Mouse (Mus musculus): ENCODE results near the gene Glis1. TPM values are rescaled to one million over a fixed set of nuclear protein-coding genes. Genes with fewer than 3 reads are reported as not detected.

Gene Glis1
- polyA plus RNA-seq, 1 experiment from 2014 or later = 5.6 TPM

DNA sequence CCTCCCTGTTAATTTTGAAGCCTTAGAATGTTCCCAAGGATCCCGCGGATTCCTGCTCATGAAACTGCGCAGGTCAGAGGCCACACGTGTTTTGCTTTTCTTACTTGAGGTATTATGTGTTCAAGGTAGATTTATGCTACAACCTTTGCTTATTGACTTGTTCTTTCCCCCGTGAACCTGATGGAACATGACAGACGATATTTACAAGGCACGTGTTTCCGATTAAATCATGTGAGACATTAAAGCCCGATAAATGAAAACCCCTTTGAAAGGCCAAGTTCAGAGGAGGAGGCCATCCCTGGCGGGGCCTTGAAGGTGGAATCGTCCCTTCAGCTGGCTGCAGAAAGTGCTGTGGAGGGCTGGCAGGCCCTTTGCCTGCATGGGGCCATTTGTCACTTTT, 26.1 kb downstream of the Glis1 start:
- H3K4me2 ChIP-seq (replicated peaks) = no peak overlapping the region
- ATAC-seq (ENCODE audit: low FRiP score) = no peak
- H3K27ac ChIP-seq = no peak overlapping the region
- no peaks in the 10 kb centered on the region for H3K27me3 ChIP-seq (ENCODE audit: control insufficient read depth, insufficient read depth, low read length)
- no peak for DNase-seq (ENCODE audit: low spot score)
- no peaks in the 10 kb centered on the region for H3K4me1 ChIP-seq (replicated peaks; ENCODE audit: control insufficient read depth, insufficient read depth, low read length)
- H3K9me3 ChIP-seq (ENCODE audit: control insufficient read depth, low read length) = no peaks in the 10 kb centered on the region
- no peak overlapping the region for H3K9ac ChIP-seq
- H3K36me3 ChIP-seq (replicated peaks; ENCODE audit: control insufficient read depth, insufficient read depth) = no peaks in the 10 kb centered on the region
- no peak overlapping the region for H3K4me3 ChIP-seq (replicated peaks; ENCODE audit: low read length)
- WGBS = 74% methylated on average over 11 of the region's 11 CpGs

DNA sequence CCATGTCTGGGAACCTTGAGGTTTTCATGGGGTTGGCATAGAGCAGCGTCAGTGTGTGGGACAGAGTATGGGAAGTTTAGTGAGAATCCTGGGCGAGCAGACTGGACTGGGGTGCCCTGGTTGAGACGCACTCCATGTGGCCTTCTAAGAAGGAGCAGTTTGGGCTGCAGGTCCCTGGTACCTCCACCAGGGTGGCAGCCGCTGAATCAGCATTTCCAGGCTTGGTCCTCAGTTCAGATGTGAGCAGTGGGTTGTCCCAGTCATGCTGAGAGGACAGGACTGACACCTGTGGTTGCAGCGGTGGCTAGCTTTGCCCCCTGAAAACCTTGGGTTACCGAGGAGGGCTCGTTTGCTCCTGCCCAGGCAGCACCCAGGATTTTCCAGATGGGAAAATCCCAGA, 33.4 kb downstream of the Glis1 start:
- Histone ChIP-seq H3K36me3 (replicated peaks; ENCODE audit: control insufficient read depth, insufficient read depth) (no peaks in the 10 kb centered on the region), H3K4me2 (replicated peaks) (no peak overlapping the region), H3K27me3 (ENCODE audit: control insufficient read depth, insufficient read depth, low read length) (no peaks in the 10 kb centered on the region), H3K27ac (no peak overlapping the region), H3K4me3 (replicated peaks; ENCODE audit: low read length) (no peak overlapping the region), H3K4me1 (replicated peaks; ENCODE audit: control insufficient read depth, insufficient read depth, low read length) (no peaks in the 10 kb centered on the region), H3K9me3 (ENCODE audit: control insufficient read depth, low read length) (no peaks in the 10 kb centered on the region), H3K9ac (no peak overlapping the region)
- ATAC-seq (ENCODE audit: low FRiP score) (no peak), DNase-seq (ENCODE audit: low spot score) (no peak)
- 80% methylated on average over 7 of the region's 7 CpGs for WGBS

DNA sequence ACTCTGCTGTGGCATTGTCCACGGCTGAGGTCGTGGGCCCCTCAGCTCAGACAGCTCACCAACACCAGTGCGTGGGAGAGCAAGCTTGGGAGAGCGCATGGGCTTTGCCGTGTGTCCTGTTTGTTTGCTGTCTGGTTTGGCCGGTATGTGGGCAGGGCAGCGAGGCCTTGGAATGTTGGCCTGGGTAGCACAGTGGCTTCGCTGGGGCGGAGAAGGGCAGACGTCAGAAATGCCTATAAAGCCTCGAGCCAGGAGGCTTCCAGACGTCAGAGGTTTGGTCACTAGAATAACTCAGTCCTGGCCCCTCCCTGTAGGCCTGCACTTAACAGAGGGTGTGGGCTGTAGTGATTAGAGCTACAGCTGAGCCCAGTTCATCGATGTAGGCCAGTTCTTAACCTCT, 33.9 kb downstream of the Glis1 start:
- 64% methylated on average over 13 of the region's 13 CpGs for WGBS
- Histone ChIP-seq H3K4me1 (replicated peaks; ENCODE audit: control insufficient read depth, insufficient read depth, low read length) (no peaks in the 10 kb centered on the region), H3K27me3 (ENCODE audit: control insufficient read depth, insufficient read depth, low read length) (no peaks in the 10 kb centered on the region), H3K4me2 (replicated peaks) (no peak overlapping the region), H3K4me3 (replicated peaks; ENCODE audit: low read length) (no peak overlapping the region), H3K9me3 (ENCODE audit: control insufficient read depth, low read length) (no peaks in the 10 kb centered on the region), H3K9ac (no peak overlapping the region), H3K36me3 (replicated peaks; ENCODE audit: control insufficient read depth, insufficient read depth) (no peaks in the 10 kb centered on the region), H3K27ac (no peak overlapping the region)
- no peak for ATAC-seq (ENCODE audit: low FRiP score)
- DNase-seq (ENCODE audit: low spot score) = no peak

DNA sequence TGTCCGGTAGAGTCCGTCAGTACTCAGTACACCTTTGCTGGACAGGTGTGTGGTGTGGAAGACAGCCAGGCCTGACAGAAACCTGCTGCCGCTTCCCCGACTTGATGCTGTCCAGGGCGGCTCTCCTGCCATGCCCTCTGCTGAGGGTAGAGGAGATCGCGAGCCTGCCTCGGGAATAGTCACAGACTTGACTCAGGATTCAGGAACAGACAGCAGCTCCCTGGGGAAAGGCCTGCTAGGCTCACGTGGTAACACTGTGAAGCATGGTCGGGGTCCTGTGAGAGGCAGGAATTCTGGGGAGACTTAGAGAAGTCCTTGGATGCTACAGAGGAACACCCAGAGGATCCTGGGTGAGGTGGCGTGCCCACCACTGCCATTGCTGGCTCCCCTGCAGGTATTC, 34.4 kb downstream of the Glis1 start:
- Histone ChIP-seq H3K27me3 (ENCODE audit: control insufficient read depth, insufficient read depth, low read length) (no peaks in the 10 kb centered on the region), H3K9me3 (ENCODE audit: control insufficient read depth, low read length) (no peaks in the 10 kb centered on the region), H3K4me2 (replicated peaks) (no peak overlapping the region), H3K27ac (no peak overlapping the region), H3K4me3 (replicated peaks; ENCODE audit: low read length) (no peak overlapping the region), H3K36me3 (replicated peaks; ENCODE audit: control insufficient read depth, insufficient read depth) (no peaks in the 10 kb centered on the region), H3K9ac (no peak overlapping the region), H3K4me1 (replicated peaks; ENCODE audit: control insufficient read depth, insufficient read depth, low read length) (no peaks in the 10 kb centered on the region)
- ATAC-seq (ENCODE audit: low FRiP score) (no peak), DNase-seq (ENCODE audit: low spot score) (no peak)
- WGBS = 73% methylated on average over 11 of the region's 11 CpGs

DNA sequence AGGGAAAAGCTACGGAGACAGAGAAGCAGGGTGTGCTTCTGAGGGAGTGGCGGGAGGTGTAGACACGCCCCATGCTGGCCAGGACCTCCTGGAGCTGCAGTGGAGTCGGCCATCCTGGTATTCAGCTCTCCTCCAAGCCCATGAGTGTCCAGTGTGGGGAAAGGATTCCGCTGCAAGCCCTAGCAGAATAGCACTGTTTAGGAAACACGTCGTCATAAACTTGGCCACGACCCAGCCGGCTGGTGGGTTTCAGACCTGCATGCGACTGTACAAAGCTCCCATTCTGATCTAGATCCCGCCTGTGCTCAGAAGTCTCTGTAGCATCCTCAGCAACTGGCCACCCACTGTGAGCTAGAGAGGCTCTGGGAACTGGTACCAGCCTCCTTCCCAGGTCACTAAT, 41.9 kb downstream of the Glis1 start:
- ATAC-seq (ENCODE audit: low FRiP score) (no peak), DNase-seq (ENCODE audit: low spot score) (no peak)
- Histone ChIP-seq H3K9ac (no peak overlapping the region), H3K36me3 (replicated peaks; ENCODE audit: control insufficient read depth, insufficient read depth) (no peaks in the 10 kb centered on the region), H3K27me3 (ENCODE audit: control insufficient read depth, insufficient read depth, low read length) (no peaks in the 10 kb centered on the region), H3K9me3 (ENCODE audit: control insufficient read depth, low read length) (no peaks in the 10 kb centered on the region), H3K4me3 (replicated peaks; ENCODE audit: low read length) (no peak overlapping the region), H3K27ac (no peak overlapping the region), H3K4me2 (replicated peaks) (no peak overlapping the region), H3K4me1 (replicated peaks; ENCODE audit: control insufficient read depth, insufficient read depth, low read length) (no peaks in the 10 kb centered on the region)
- WGBS = 63% methylated on average over 11 of the region's 11 CpGs

DNA sequence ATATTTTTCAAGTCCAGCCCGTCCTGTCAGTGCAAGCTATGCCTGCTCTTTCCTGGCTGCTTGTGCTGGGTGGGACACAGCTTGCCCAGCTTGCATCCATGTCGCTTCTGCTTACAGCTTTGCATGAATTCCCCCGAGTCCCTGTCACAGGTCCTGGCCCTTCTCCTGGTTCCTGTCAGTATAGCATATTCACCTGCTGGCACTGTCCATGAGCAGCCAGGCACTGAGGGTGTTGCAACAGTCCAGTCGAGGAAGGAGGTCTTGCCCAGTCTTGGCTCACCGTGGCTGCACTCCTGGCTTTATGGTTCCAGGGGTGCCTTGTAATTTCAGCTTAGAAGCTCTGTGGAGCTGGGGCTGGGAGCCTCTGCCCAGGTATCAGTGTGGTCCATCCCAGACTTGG, 44.6 kb downstream of the Glis1 start:
- Histone ChIP-seq H3K4me1 (replicated peaks; ENCODE audit: control insufficient read depth, insufficient read depth, low read length) (no peaks in the 10 kb centered on the region), H3K4me3 (replicated peaks; ENCODE audit: low read length) (no peak overlapping the region), H3K27me3 (ENCODE audit: control insufficient read depth, insufficient read depth, low read length) (no peaks in the 10 kb centered on the region), H3K9ac (no peak overlapping the region), H3K36me3 (replicated peaks; ENCODE audit: control insufficient read depth, insufficient read depth) (no peaks in the 10 kb centered on the region), H3K9me3 (ENCODE audit: control insufficient read depth, low read length) (no peaks in the 10 kb centered on the region), H3K4me2 (replicated peaks) (no peak overlapping the region), H3K27ac (no peak overlapping the region)
- 72% methylated on average over 5 of the region's 5 CpGs for WGBS
- ATAC-seq (ENCODE audit: low FRiP score) (no peak), DNase-seq (ENCODE audit: low spot score) (no peak)

DNA sequence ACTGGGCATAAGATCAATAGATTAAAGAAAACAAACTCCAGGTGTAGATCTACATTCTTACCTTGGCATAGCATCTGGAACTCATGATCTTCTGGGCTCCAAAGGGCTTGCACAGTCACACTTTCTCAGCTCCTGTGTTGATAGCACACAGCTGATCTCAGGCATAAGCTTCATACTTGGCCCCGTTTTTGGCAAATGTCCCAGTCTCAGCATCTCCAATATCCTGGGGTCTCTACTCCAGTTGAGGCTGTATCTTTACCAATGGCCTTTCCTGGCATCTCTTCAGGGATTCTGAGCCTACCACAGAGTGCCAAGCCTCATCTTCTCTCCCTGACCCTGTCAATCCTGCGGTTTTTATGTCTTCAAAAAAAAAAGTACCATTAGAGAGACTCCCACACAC, 48.1 kb downstream of the Glis1 start:
- no peak overlapping the region for H3K9ac ChIP-seq
- H3K27ac ChIP-seq = no peak overlapping the region
- WGBS = 84% methylated on average over 2 of the region's 2 CpGs
- H3K36me3 ChIP-seq (replicated peaks; ENCODE audit: control insufficient read depth, insufficient read depth) = no peaks in the 10 kb centered on the region
- H3K4me3 ChIP-seq (replicated peaks; ENCODE audit: low read length) = no peak overlapping the region
- ATAC-seq (ENCODE audit: low FRiP score) (no peak), DNase-seq (ENCODE audit: low spot score) (no peak)
- H3K4me1 ChIP-seq (replicated peaks; ENCODE audit: control insufficient read depth, insufficient read depth, low read length) = no peaks in the 10 kb centered on the region
- H3K27me3 ChIP-seq (ENCODE audit: control insufficient read depth, insufficient read depth, low read length) = no peaks in the 10 kb centered on the region
- H3K4me2 ChIP-seq (replicated peaks) = no peak overlapping the region
- no peaks in the 10 kb centered on the region for H3K9me3 ChIP-seq (ENCODE audit: control insufficient read depth, low read length)

DNA sequence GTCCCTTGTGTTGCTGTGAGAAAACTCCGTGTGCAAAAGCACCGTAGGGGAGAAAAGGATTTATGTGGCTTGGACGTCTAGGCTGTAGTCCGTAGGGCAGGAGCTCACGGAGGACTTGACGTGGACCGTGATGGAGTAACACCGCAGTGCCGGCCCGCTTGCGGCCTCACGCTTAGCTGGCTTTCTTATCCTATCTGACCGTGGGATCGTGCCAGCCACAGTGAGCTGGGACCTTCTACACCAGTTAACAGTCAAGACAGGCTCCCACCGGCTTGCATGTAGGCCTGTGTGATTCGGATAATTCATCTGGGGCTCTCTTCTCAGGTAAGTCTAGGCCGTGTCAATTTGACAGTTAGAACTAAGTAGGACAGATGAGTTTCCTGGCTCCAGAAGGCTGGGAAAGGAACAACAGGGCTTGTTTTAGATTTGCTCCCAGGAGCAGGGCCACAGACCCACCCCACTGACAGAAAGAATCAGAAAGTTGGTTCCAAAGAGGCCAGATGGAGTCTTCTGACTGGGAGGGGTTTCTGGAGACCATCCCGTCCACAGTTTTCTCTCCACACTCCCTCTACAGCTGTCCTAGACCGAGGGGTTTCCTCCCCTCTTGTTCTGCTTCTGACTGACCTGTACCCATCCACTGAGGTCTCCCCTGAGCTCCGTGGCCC, 49.3 kb downstream of the Glis1 start:
- no peaks in the 10 kb centered on the region for H3K9me3 ChIP-seq (ENCODE audit: control insufficient read depth, low read length)
- H3K4me2 ChIP-seq (replicated peaks) = no peak overlapping the region
- no peak overlapping the region for H3K27ac ChIP-seq
- H3K4me1 ChIP-seq (replicated peaks; ENCODE audit: control insufficient read depth, insufficient read depth, low read length) = no peaks in the 10 kb centered on the region
- H3K4me3 ChIP-seq (replicated peaks; ENCODE audit: low read length) = no peak overlapping the region
- no peak for DNase-seq (ENCODE audit: low spot score)
- H3K27me3 ChIP-seq (ENCODE audit: control insufficient read depth, insufficient read depth, low read length) = no peaks in the 10 kb centered on the region
- no peaks in the 10 kb centered on the region for H3K36me3 ChIP-seq (replicated peaks; ENCODE audit: control insufficient read depth, insufficient read depth)
- H3K9ac ChIP-seq = no peak overlapping the region
- 88% methylated on average over 20 of the region's 20 CpGs for WGBS
- ATAC-seq (ENCODE audit: low FRiP score) = no peak

DNA sequence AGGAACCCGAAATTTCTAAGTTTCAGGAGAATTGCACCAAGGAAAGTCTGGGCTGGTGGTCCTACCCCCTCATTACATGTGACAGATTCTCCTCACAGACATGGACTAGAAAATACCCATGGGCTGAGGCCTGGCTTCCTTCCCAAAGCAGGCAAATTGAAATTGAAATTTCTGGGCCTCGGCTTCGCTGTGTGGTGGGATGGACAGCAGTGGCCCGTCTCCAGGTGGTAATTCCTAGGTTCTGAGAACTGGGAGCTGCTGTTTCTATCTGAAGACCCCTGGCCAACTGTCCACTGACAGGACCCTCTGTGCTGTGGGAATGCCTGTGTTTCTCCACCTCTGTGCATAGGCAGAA, 49.8 kb downstream of the Glis1 start:
- Histone ChIP-seq H3K36me3 (replicated peaks; ENCODE audit: control insufficient read depth, insufficient read depth) (no peaks in the 10 kb centered on the region), H3K4me2 (replicated peaks) (no peak overlapping the region), H3K9me3 (ENCODE audit: control insufficient read depth, low read length) (no peaks in the 10 kb centered on the region), H3K27me3 (ENCODE audit: control insufficient read depth, insufficient read depth, low read length) (no peaks in the 10 kb centered on the region), H3K27ac (no peak overlapping the region), H3K9ac (no peak overlapping the region), H3K4me3 (replicated peaks; ENCODE audit: low read length) (no peak overlapping the region), H3K4me1 (replicated peaks; ENCODE audit: control insufficient read depth, insufficient read depth, low read length) (no peaks in the 10 kb centered on the region)
- DNase-seq (ENCODE audit: low spot score) (no peak), ATAC-seq (ENCODE audit: low FRiP score) (no peak)
- WGBS = 88% methylated on average over 4 of the region's 4 CpGs

DNA sequence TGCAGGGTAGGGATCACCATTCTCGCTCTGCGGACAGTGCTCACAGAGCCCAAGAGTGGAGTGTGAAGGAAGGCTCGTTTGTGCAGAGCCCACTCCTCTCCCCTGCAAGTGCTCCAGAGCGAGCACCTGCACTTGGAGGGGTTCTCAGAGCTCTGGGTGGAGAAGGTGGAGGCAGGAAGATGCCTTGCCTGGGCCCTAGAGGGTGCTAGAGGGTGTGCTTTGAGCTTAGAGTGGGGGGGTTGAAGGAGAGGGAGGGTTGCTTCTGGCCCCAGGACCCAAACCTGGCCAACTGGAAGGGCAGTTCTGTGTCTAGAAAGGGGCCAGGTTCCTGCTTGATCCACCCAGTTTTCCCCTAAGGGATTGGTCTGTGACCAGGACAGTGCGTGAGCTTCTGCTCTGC, 51.5 kb downstream of the Glis1 start:
- ATAC-seq (ENCODE audit: low FRiP score) (0 out of 2 replicates have a peak, but pooled peaks have one; percentile 6), DNase-seq (ENCODE audit: low spot score) (no peak)
- H3K27ac ChIP-seq = no peak overlapping the region
- H3K4me2 ChIP-seq (replicated peaks) = no peak overlapping the region
- no peaks in the 10 kb centered on the region for H3K9me3 ChIP-seq (ENCODE audit: control insufficient read depth, low read length)
- no peaks in the 10 kb centered on the region for H3K4me1 ChIP-seq (replicated peaks; ENCODE audit: control insufficient read depth, insufficient read depth, low read length)
- no peak overlapping the region for H3K9ac ChIP-seq
- WGBS = 70% methylated on average over 5 of the region's 5 CpGs
- no peaks in the 10 kb centered on the region for H3K27me3 ChIP-seq (ENCODE audit: control insufficient read depth, insufficient read depth, low read length)
- no peaks in the 10 kb centered on the region for H3K36me3 ChIP-seq (replicated peaks; ENCODE audit: control insufficient read depth, insufficient read depth)
- no peak overlapping the region for H3K4me3 ChIP-seq (replicated peaks; ENCODE audit: low read length)
